In genomic region chr3:84395840-84396239, GRCm38 (mm10) we compare ENCODE assay signal across 24 mouse cellular contexts.
DNase-seq lines count a peak whose midpoint lies in the region; ATAC-seq and TF ChIP-seq lines count a peak whose summit lies in the region.
"Had no signal": no experiment of that assay in that cellular context is flagged by ENCODE, and none has a peak within 500 bp of the region (broad histone marks: within the 10 kb centered on the region; RNA-seq: fewer than 3 reads in every experiment).

No protein-coding gene starts in this region.

- no peak for TF ChIP-seq EP300 in lung, postnatal 0 days (IDR thresholded peaks at IDR 0.05)

- H3K4me1 ChIP-seq in lung, embryonic 15.5 days = no peaks in the 10 kb centered on the region
- H3K4me1 ChIP-seq in lung, postnatal 0 days (ENCODE audit: insufficient read depth, low read depth, low read length) = no peaks in the 10 kb centered on the region
- H3K4me1 ChIP-seq: embryonic facial prominence, embryonic 10.5 days; embryonic facial prominence, embryonic 12.5 days; forebrain, embryonic 13.5 days; forebrain, embryonic 15.5 days had no signal

- H3K27me3 ChIP-seq in lung, embryonic 15.5 days = no peaks in the 10 kb centered on the region
- H3K27me3 ChIP-seq in lung, postnatal 0 days (replicated peaks; ENCODE audit: insufficient read depth, low read length) = no peaks in the 10 kb centered on the region
- H3K27me3 ChIP-seq: CH12.LX; embryonic facial prominence, embryonic 12.5 days; forebrain, embryonic 13.5 days; forebrain, embryonic 15.5 days had no signal

- no peaks in the 10 kb centered on the region for H3K9me3 ChIP-seq in lung, embryonic 15.5 days
- H3K9me3 ChIP-seq in lung, postnatal 0 days (ENCODE audit: low read length) = no peaks in the 10 kb centered on the region
- H3K9me3 ChIP-seq: forebrain, embryonic 13.5 days; forebrain, embryonic 15.5 days; G1E had no signal

- DNase-seq in lung, postnatal 25 days (ENCODE audit: low spot score) = no peak
- peak; percentile 71 for DNase-seq in lung, postnatal 0 days (ENCODE audit: low spot score)
- DNase-seq in lung, postnatal 10 days = no peak
- DNase-seq in 3T3-L1 (ENCODE audit: low read depth, low spot score) = peak; percentile 53
- DNase-seq in NIH3T3 (ENCODE audit: low read depth) = peak; percentile 77
- no peak for DNase-seq in urinary bladder, postnatal 4 days (ENCODE audit: low spot score in 2 of 2)
- no peak for DNase-seq in urinary bladder, adult 18-20 months (ENCODE audit: low spot score in 2 of 2)
- DNase-seq: adrenal gland, adult 8-10 months; adrenal gland, postnatal 14 days; adrenal gland, postnatal 36 days; B cell, adult 2 months; cerebellum, adult 11-12 months; cerebellum, adult 2 months; cerebellum, adult 9-10 months; cerebellum, postnatal 10 days; cerebellum, postnatal 25 days; forebrain, postnatal 0 days had no signal

- no peak for TF ChIP-seq CTCF in lung, postnatal 0 days (IDR thresholded peaks at IDR 0.05)

- H3K4me3 ChIP-seq in lung, embryonic 15.5 days = no peak overlapping the region
- H3K4me3 ChIP-seq in lung, postnatal 0 days (ENCODE audit: low read depth, low read length) = no peak overlapping the region
- H3K4me3 ChIP-seq: embryonic facial prominence, embryonic 10.5 days; embryonic facial prominence, embryonic 12.5 days; forebrain, embryonic 13.5 days; forebrain, embryonic 15.5 days had no signal

- ATAC-seq in lung, embryonic 15.5 days (ENCODE audit: borderline replicate concordance, extremely low read depth, low FRiP score, low TSS enrichment) = peak; percentile 81
- ATAC-seq in lung, postnatal 0 days = peak; percentile 73
- ATAC-seq: forebrain, embryonic 13.5 days; forebrain, embryonic 15.5 days; forebrain, postnatal 0 days had no signal

- no peak overlapping the region for H3K4me2 ChIP-seq in lung, embryonic 15.5 days
- H3K4me2 ChIP-seq in lung, postnatal 0 days (replicated peaks; ENCODE audit: low read depth, low read length) = no peak overlapping the region
- H3K4me2 ChIP-seq: embryonic facial prominence, embryonic 12.5 days; forebrain, embryonic 13.5 days; forebrain, embryonic 15.5 days had no signal

- no peak overlapping the region for H3K27ac ChIP-seq in lung, embryonic 15.5 days
- H3K27ac ChIP-seq in lung, postnatal 0 days (ENCODE audit: low read length) = no peak overlapping the region
- H3K27ac ChIP-seq: embryonic facial prominence, embryonic 10.5 days; embryonic facial prominence, embryonic 12.5 days; forebrain, embryonic 13.5 days; forebrain, embryonic 15.5 days had no signal

- H3K9ac ChIP-seq in lung, embryonic 15.5 days = no peak overlapping the region
- no peak overlapping the region for H3K9ac ChIP-seq in lung, postnatal 0 days (replicated peaks; ENCODE audit: low read depth)
- H3K9ac ChIP-seq: embryonic facial prominence, embryonic 12.5 days; forebrain, embryonic 13.5 days; forebrain, embryonic 15.5 days; forebrain, postnatal 0 days had no signal

- no peaks in the 10 kb centered on the region for H3K36me3 ChIP-seq in lung, embryonic 15.5 days
- H3K36me3 ChIP-seq in lung, postnatal 0 days (ENCODE audit: insufficient read depth, low read length) = no peaks in the 10 kb centered on the region
- H3K36me3 ChIP-seq: embryonic facial prominence, embryonic 10.5 days; embryonic facial prominence, embryonic 12.5 days; forebrain, embryonic 15.5 days; G1E had no signal

Comparison
In these comparisons a context has a peak if more than half of its experiments do, and no peak if none do; other contexts are left out.
1. DNase-seq: peak in lung, postnatal 0 days (single experiment), 3T3-L1 (single experiment) and NIH3T3 (single experiment); none in lung, postnatal 25 days (single experiment), lung, postnatal 10 days (single experiment), urinary bladder, postnatal 4 days (0 of 2) and urinary bladder, adult 18-20 months (0 of 2).